In the genomic region with DNA sequence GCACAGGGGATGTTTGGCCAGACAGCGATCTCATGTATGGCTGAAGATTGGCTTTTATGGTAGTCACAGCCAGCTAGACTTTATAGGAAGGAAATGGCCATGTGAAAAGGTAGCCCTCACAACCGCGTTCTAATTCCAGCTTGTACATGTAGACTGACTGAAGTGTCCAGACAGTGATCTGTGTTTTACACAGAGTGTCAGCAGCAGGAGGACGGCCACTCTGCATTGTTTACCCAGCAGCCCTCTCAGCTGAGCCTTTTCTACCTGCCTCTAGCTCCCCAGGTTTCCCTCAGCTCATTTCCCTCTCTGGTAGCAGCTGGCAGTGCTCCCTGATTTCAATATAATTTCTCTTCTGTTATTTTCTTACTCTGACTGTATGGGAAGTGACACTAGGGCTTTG, we compare ENCODE assay signal across 8 mouse cellular contexts. TPM values are rescaled to one million over a fixed set of nuclear protein-coding genes. Genes with fewer than 3 reads are reported as not detected.
A peak's percentile ranks its signal among the peaks of the same experiment; 100 is the strongest.
DNase-seq lines count a peak whose midpoint lies in the region; ATAC-seq and TF ChIP-seq lines count a peak whose summit lies in the region.
"Not testable (repeated sequence)": the region's sequence is repeated elsewhere in the genome, so short reads cannot be mapped to it uniquely, and the experiment has no call there.

No protein-coding gene starts in this region.

- peak overlapping the region; percentile 43 for H3K4me3 ChIP-seq in bone marrow, adult 2 months (replicated peaks; ENCODE audit: control insufficient read depth, low read depth, low read length)
- peak overlapping the region; percentile 17; the same call in 1 of the 2 replicates for H3K4me3 ChIP-seq in embryonic facial prominence, embryonic 14.5 days (ENCODE audit: low read depth, low read length)
- not testable (repeated sequence) for H3K4me3 ChIP-seq in forebrain, embryonic 16.5 days (replicated peaks; ENCODE audit: low read length); kidney, embryonic 14.5 days (ENCODE audit: low read length); lung, embryonic 15.5 days; stomach, embryonic 16.5 days (replicated peaks; ENCODE audit: low read length)
- 0 out of 2 replicates have a peak overlapping the region, but pooled peaks have one; percentile 22 for H3K4me3 ChIP-seq in heart, embryonic 16.5 days (ENCODE audit: low read length)
- H3K4me3 ChIP-seq in midbrain, embryonic 15.5 days, result peak overlapping the region; percentile 22; the same call in 1 of the 2 replicates

- not testable (repeated sequence) for TF ChIP-seq CTCF in bone marrow, adult 2 months (IDR thresholded peaks at IDR 0.05; ENCODE audit: control insufficient read depth, insufficient read depth, low read length)

- not testable (repeated sequence) for ATAC-seq in embryonic facial prominence, embryonic 14.5 days (ENCODE audit: low read depth); heart, embryonic 16.5 days (replicated peaks; ENCODE audit: extremely low read depth, insufficient read depth, low FRiP score); lung, embryonic 15.5 days (ENCODE audit: borderline replicate concordance, extremely low read depth, low FRiP score, low TSS enrichment); stomach, embryonic 16.5 days (ENCODE audit: insufficient read depth, low FRiP score)
- ATAC-seq in forebrain, embryonic 16.5 days, result 0 out of 2 replicates have a peak, but pooled peaks have one; percentile 36
- 0 out of 2 replicates have a peak, but pooled peaks have one; percentile 13 for ATAC-seq in kidney, embryonic 14.5 days (ENCODE audit: low FRiP score, low TSS enrichment)
- peak; percentile 43; the same call in 1 of the 2 replicates for ATAC-seq in midbrain, embryonic 15.5 days (replicated peaks)

- not testable (repeated sequence) for TF ChIP-seq POLR2A in bone marrow, adult 2 months (IDR thresholded peaks at IDR 0.05; ENCODE audit: borderline replicate concordance, control insufficient read depth, low read depth, low read length)

- not testable (repeated sequence) for H3K9me3 ChIP-seq in embryonic facial prominence, embryonic 14.5 days (ENCODE audit: control insufficient read depth, low read length); forebrain, embryonic 16.5 days (ENCODE audit: control insufficient read depth, low read length); heart, embryonic 16.5 days (replicated peaks; ENCODE audit: control insufficient read depth, low read length); kidney, embryonic 14.5 days (ENCODE audit: control insufficient read depth, low read length); lung, embryonic 15.5 days; midbrain, embryonic 15.5 days; stomach, embryonic 16.5 days (replicated peaks; ENCODE audit: control insufficient read depth, low read length)

- WGBS in bone marrow, adult 2 months, result 2% methylated on average over 3 of the region's 4 CpGs
- 0% methylated on average over 3 of the region's 4 CpGs for whole genome bisulfite sequencing in embryonic facial prominence, embryonic 14.5 days
- 10% methylated on average over 3 of the region's 4 CpGs for WGBS in forebrain, embryonic 16.5 days
- 2% methylated on average over 3 of the region's 4 CpGs for WGBS in heart, embryonic 16.5 days
- 27% methylated on average over 3 of the region's 4 CpGs for WGBS in kidney, embryonic 14.5 days
- 2% methylated on average over 3 of the region's 4 CpGs for WGBS in lung, embryonic 15.5 days
- 15% methylated on average over 3 of the region's 4 CpGs for WGBS in midbrain, embryonic 15.5 days
- WGBS in stomach, embryonic 16.5 days, result 2% methylated on average over 3 of the region's 4 CpGs

- not testable (repeated sequence) for H3K27ac ChIP-seq in bone marrow, adult 2 months (ENCODE audit: control insufficient read depth, insufficient read depth, low read depth, low read length, poor library complexity); embryonic facial prominence, embryonic 14.5 days (replicated peaks; ENCODE audit: low read depth, low read length); forebrain, embryonic 16.5 days (ENCODE audit: low read length); heart, embryonic 16.5 days (ENCODE audit: low read length); kidney, embryonic 14.5 days (ENCODE audit: low read depth, low read length); lung, embryonic 15.5 days; midbrain, embryonic 15.5 days; stomach, embryonic 16.5 days (ENCODE audit: low read length)

- not testable (repeated sequence) for DNase-seq in embryonic facial prominence, embryonic 14.5 days (ENCODE audit: low spot score)

- H3K4me1 ChIP-seq in bone marrow, adult 2 months (ENCODE audit: control insufficient read depth, insufficient read depth, low read length); embryonic facial prominence, embryonic 14.5 days (ENCODE audit: control insufficient read depth, insufficient read depth, low read length); forebrain, embryonic 16.5 days (replicated peaks; ENCODE audit: control insufficient read depth, insufficient read depth, low read length); heart, embryonic 16.5 days (ENCODE audit: control insufficient read depth, insufficient read depth, low read length); kidney, embryonic 14.5 days (ENCODE audit: control insufficient read depth, insufficient read depth, low read length); lung, embryonic 15.5 days; midbrain, embryonic 15.5 days; stomach, embryonic 16.5 days (ENCODE audit: control insufficient read depth, insufficient read depth, low read length): not testable (repeated sequence)

- not testable (repeated sequence) for H3K27me3 ChIP-seq in embryonic facial prominence, embryonic 14.5 days (replicated peaks; ENCODE audit: control insufficient read depth, insufficient read depth, low read length); forebrain, embryonic 16.5 days (replicated peaks; ENCODE audit: control insufficient read depth, insufficient read depth, low read length); heart, embryonic 16.5 days (ENCODE audit: control insufficient read depth, insufficient read depth, low read length); kidney, embryonic 14.5 days (ENCODE audit: control insufficient read depth, insufficient read depth, low read length); lung, embryonic 15.5 days; midbrain, embryonic 15.5 days (replicated peaks); stomach, embryonic 16.5 days (ENCODE audit: control insufficient read depth, insufficient read depth, low read length)

- H3K9ac ChIP-seq in embryonic facial prominence, embryonic 14.5 days (ENCODE audit: low read depth, low read length); forebrain, embryonic 16.5 days (replicated peaks; ENCODE audit: low read depth, low read length); heart, embryonic 16.5 days (ENCODE audit: low read length); kidney, embryonic 14.5 days (ENCODE audit: low read depth, low read length); lung, embryonic 15.5 days; midbrain, embryonic 15.5 days; stomach, embryonic 16.5 days (ENCODE audit: low read length): not testable (repeated sequence)

- H3K4me2 ChIP-seq in embryonic facial prominence, embryonic 14.5 days (ENCODE audit: low read depth, low read length); kidney, embryonic 14.5 days (replicated peaks; ENCODE audit: low read depth, low read length); midbrain, embryonic 15.5 days: not testable (repeated sequence)
- H3K4me2 ChIP-seq in forebrain, embryonic 16.5 days (ENCODE audit: low read length), result peak overlapping the region; percentile 26; the same call in 1 of the 2 replicates
- 0 out of 2 replicates have a peak overlapping the region, but pooled peaks have one; percentile 30 for H3K4me2 ChIP-seq in heart, embryonic 16.5 days (ENCODE audit: low read depth, low read length)
- H3K4me2 ChIP-seq in lung, embryonic 15.5 days, result peak overlapping the region; percentile 39
- H3K4me2 ChIP-seq in stomach, embryonic 16.5 days (ENCODE audit: low read depth, low read length), result 0 out of 2 replicates have a peak overlapping the region, but pooled peaks have one; percentile 31

- not testable (repeated sequence) for H3K36me3 ChIP-seq in embryonic facial prominence, embryonic 14.5 days (ENCODE audit: control insufficient read depth, insufficient read depth, low read length); forebrain, embryonic 16.5 days (ENCODE audit: control insufficient read depth, insufficient read depth); heart, embryonic 16.5 days (ENCODE audit: control insufficient read depth, insufficient read depth); kidney, embryonic 14.5 days (ENCODE audit: control insufficient read depth, insufficient read depth, low read length); lung, embryonic 15.5 days; midbrain, embryonic 15.5 days (replicated peaks); stomach, embryonic 16.5 days (ENCODE audit: control insufficient read depth, insufficient read depth, low read length)

RNA-seq across cellular contexts. Expression of gene Dynlt1c, which starts 0.7 kb away (rescaled TPM):
- polyA plus RNA-seq in bone marrow, adult 2 months (2011; ENCODE audit: insufficient read depth, insufficient read length, low replicate concordance, missing spikeins), result 15.3 and 17.8 TPM in 2 replicates
- polyA plus RNA-seq in embryonic facial prominence, embryonic 14.5 days (2014; fragmentation: Nextera tagmentation; extraction: Ambion mirVana), result 24.1 and 25.6 TPM in 2 replicates
- 45.8 and 62.4 TPM in 2 replicates for polyA plus RNA-seq in forebrain, embryonic 16.5 days (2015; fragmentation: Nextera tagmentation; extraction: Ambion mirVana)
- 27.9 and 28.4 TPM in 2 replicates for polyA plus RNA-seq in heart, embryonic 16.5 days (2015; fragmentation: Nextera tagmentation; extraction: Ambion mirVana)
- 42.8 and 43.4 TPM in 2 replicates for polyA plus RNA-seq in kidney, embryonic 14.5 days (2014; fragmentation: Nextera tagmentation; extraction: Ambion mirVana)
- polyA plus RNA-seq in lung, embryonic 15.5 days (2015; fragmentation: Nextera tagmentation; extraction: Ambion mirVana), result 34.2 and 36.9 TPM in 2 replicates
- 76.4 and 84.8 TPM in 2 replicates for polyA plus RNA-seq in midbrain, embryonic 15.5 days (2015; fragmentation: Nextera tagmentation; extraction: Ambion mirVana)
- polyA plus RNA-seq in stomach, embryonic 16.5 days (2015; fragmentation: Nextera tagmentation; extraction: Ambion mirVana), result 34.9 and 35.7 TPM in 2 replicates

RNA-seq across cellular contexts. Expression of gene Dynlt1f, which starts 53.5 kb away (rescaled TPM):
- 11.6 and 31.7 TPM in 2 replicates for polyA plus RNA-seq in bone marrow, adult 2 months (2011; ENCODE audit: insufficient read depth, insufficient read length, low replicate concordance, missing spikeins)
- 254 and 264 TPM in 2 replicates for polyA plus RNA-seq in embryonic facial prominence, embryonic 14.5 days (2014; fragmentation: Nextera tagmentation; extraction: Ambion mirVana)
- polyA plus RNA-seq in forebrain, embryonic 16.5 days (2015; fragmentation: Nextera tagmentation; extraction: Ambion mirVana), result 201 and 206 TPM in 2 replicates
- 181 and 182 TPM in 2 replicates for polyA plus RNA-seq in heart, embryonic 16.5 days (2015; fragmentation: Nextera tagmentation; extraction: Ambion mirVana)
- 324 and 393 TPM in 2 replicates for polyA plus RNA-seq in kidney, embryonic 14.5 days (2014; fragmentation: Nextera tagmentation; extraction: Ambion mirVana)
- 261 and 273 TPM in 2 replicates for polyA plus RNA-seq in lung, embryonic 15.5 days (2015; fragmentation: Nextera tagmentation; extraction: Ambion mirVana)
- 253 and 259 TPM in 2 replicates for polyA plus RNA-seq in midbrain, embryonic 15.5 days (2015; fragmentation: Nextera tagmentation; extraction: Ambion mirVana)
- 211 and 215 TPM in 2 replicates for polyA plus RNA-seq in stomach, embryonic 16.5 days (2015; fragmentation: Nextera tagmentation; extraction: Ambion mirVana)

RNA-seq across cellular contexts. Expression of gene Sytl3, which starts 56.7 kb away (rescaled TPM):
- polyA plus RNA-seq in bone marrow, adult 2 months (2011; ENCODE audit: insufficient read depth, insufficient read length, low replicate concordance, missing spikeins), result 2.0 and 7.8 TPM in 2 replicates
- 0.43 and 0.70 TPM in 2 replicates for polyA plus RNA-seq in embryonic facial prominence, embryonic 14.5 days (2014; fragmentation: Nextera tagmentation; extraction: Ambion mirVana)
- polyA plus RNA-seq in forebrain, embryonic 16.5 days (2015; fragmentation: Nextera tagmentation; extraction: Ambion mirVana), result 0.22 and 0.30 TPM in 2 replicates
- 2.6 and 5.2 TPM in 2 replicates for polyA plus RNA-seq in heart, embryonic 16.5 days (2015; fragmentation: Nextera tagmentation; extraction: Ambion mirVana)
- 0.34 and 0.74 TPM in 2 replicates for polyA plus RNA-seq in kidney, embryonic 14.5 days (2014; fragmentation: Nextera tagmentation; extraction: Ambion mirVana)
- polyA plus RNA-seq in lung, embryonic 15.5 days (2015; fragmentation: Nextera tagmentation; extraction: Ambion mirVana), result 0.44 and 1.1 TPM in 2 replicates
- 0.32 and 0.90 TPM in 2 replicates for polyA plus RNA-seq in midbrain, embryonic 15.5 days (2015; fragmentation: Nextera tagmentation; extraction: Ambion mirVana)
- 1.1 and 1.3 TPM in 2 replicates for polyA plus RNA-seq in stomach, embryonic 16.5 days (2015; fragmentation: Nextera tagmentation; extraction: Ambion mirVana)
